Mouse (Mus musculus): ENCODE data around the gene Brd3.

DNA sequence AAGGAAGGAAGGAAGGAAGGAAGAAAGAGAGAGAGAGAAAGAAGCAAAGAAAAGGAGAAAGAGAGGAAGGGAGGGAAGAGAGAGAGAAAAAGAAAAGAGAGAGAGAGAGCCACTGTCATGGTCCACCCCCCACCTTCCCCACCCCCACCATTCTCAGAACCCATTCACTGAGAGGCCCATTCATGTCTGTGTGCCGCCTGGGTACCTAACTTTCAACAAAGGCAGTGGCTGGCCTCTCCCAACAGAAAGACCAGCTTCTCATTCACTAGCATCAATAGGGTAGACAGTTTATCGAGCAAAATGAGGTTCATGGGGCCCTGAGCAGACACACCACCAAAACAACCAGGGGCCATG, 93.9 kb downstream of the Brd3 start:
- no peak for TF ChIP-seq GATA1 (IDR thresholded peaks at IDR 0.05; ENCODE audit: low read length)
- TF ChIP-seq TAL1 (IDR thresholded peaks at IDR 0.05; ENCODE audit: low read length), result no peak
